Mouse (Mus musculus): ENCODE data around the gene Scfd2.

The Scfd2 gene

DNA sequence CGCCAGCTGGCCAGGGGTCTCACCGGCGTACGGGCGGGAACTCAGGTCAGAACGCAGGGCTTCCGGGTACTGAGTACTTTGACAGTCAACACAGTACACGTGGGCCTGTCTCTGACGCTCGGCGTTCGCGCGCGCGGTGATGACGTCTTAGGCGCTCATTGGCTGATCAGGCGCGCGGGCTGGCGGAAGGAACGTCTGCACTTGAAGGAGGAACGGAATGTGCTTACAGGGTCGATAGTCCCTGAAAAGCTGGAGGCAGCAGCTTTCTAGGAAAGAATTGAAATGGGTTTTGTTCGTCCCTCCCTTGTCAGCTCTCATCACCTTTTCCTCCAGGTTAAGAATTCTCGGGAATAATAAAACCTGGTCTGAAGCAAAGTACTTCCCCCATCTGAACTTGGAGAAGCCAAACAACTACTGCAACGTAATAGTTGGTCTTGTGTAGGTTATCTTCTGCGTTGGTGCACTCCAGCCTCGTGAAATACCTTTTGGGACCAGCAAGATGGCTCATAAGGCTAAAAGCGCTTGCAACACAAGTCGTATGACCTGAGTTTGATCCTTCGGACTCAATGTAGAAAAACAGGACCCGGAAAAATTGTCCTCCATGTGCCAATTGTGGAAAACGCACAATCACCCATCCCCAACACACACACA, at the start of gene Scfd2:
Gene Scfd2 (minus strand): TSS at position 130 of the 651 bp plus-strand sequence.
- peak; percentile 79 for DNase-seq (ENCODE audit: low read depth)

DNA sequence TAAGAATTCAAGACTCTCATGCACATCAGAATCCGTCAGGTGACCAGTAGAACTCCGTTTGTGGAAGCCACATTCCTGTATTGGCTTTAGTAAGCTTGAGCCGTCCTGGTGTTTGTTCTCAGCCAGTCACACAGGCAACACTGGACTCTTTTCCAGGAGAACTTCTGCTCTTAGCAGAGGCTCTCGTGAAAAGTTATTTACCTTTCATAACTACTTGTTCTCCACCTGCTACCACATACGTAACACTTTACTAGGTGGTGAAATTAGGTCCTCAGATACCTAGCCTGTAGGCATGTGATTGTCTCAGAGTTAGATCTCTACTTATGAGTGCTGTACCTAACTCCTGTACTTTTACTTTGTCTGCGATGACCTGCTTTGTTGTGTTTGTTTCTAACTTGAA, 40.2 kb upstream of the Scfd2 start:
- no peak for DNase-seq (ENCODE audit: low read depth)

DNA sequence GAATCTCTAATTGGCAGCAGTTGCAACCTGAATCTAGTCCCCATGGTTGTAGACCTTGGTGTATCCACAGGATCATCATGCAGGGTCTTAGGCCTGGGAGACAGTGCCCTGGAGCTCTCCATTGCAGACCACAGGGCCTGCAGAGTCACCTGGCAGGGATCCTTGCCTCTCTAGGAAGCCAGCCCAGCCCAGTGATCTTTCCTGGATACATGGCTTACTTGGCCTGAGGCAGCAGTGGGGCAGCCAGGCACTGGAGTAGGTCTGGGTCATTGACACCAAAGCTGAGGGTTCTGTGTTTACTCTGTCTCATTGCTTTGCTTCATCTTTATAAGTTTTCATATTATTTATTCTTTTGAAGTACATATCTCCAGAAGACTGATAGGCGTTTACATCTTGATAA, 29.6 kb upstream of the Scfd2 start:
- DNase-seq (ENCODE audit: low read depth) = no peak

DNA sequence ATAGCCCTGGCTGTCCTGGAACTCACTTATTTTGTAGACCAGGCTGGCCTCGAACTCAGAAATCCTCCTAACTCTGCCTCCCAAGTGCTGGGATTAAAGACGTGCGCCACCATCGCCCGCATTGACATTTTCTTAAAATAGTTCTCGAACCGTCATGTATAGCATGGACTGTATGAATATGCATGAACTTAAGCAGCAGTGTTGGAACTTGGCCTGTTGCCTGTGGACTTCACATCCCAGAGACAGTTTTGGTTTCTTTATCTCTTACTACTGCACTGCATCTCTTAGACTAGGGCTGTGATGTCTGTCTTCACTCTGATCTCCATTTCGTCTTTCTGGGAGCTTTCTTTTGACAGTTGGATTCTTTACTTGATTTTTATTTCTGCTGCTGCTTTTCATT, 18.0 kb upstream of the Scfd2 start:
- DNase-seq (ENCODE audit: low read depth) = no peak

DNA sequence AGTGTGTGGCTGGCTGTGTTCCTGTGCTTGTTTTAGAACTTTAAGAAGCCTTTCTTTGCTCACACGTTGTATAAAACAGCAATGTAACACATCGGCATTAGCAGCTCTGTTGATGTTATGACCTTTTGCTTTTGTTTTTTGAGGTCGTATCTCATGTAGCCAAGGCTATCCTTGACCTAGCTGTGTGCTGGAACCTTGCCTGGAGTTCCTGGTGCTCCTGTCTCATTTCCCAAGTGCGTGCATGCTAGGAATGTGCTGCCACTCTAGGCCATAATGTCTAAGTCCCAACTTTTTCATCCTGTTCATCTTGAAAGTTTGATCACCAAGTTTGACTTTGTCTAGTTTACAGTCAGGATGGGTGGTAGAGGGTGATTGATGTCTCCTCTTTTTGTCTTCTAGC, 14.0 kb upstream of the Scfd2 start:
- no peak for DNase-seq (ENCODE audit: low read depth)

DNA sequence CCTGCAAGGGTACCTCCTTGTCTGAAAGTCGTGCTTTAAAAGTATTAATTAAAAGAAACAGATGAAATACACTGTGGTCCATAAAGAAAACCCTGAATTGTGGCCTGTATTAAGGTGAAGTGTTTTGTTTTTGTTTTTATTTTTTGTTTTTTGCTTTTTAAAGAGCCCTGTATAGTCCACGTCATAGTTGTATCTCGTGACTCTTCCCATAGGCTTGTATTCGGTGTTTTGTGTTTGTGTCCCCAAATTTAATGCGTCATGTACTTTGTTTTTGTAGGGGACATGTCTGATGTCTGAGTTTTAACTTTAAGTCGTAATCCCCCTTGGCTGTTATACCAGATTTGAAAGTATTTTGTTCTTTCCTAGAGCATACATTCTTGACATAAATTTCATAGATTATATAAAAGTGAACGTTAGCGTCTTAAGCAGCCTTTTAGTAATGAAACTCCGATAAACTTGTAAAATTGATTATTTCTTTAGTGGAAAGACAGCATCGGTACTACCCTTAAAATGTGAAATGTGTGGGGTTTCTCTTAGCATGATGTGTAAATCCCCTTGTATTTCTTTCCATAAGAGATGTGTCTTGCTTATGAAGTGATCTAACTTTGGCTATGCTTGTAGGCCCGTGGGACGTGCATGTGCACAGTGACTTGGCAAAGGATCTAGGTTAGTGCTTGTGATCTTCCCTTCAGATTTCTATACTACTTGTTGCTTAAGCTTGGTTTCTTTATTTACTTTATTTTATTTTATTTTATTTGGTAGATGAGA, 4.8 kb upstream of the Scfd2 start:
- DNase-seq (ENCODE audit: low read depth) = no peak

DNA sequence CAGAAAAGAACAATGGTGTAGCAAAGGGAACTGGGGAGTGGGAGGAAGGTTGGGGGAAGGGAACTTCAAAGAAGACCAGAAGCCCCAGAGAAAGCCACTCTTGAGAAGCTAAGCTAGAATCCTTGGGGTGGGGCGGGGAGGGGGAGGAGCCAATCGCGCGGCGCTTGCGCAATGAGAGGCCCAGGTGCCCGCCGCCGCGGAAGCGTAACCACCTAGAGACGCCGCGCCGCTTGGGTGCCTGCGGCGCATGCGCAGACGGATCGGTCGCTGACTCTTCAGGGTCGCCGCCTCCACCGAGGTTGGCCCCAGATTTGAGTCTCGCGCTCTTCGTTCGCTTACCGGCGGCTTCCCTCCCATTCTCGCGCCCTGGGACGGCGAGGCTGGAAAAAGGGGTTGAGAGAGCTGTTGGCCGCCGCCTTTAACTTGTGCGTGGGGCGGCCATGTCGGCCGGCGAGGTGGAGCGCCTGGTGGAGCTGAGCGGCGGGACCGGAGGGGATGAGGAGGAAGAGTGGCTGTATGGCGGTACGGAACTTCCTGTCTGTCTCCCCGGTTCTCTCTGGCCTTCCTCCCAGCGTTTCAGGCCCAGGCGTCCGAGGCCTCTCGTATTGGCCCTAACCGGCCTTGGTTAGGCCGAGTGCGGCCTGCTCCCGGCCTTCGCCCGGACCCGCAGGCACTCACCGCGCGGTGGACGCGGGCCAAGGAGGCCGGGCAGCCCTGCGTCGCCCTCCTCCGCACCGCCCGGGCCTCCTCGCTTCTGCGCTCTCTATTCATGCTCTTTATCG, 3.9 kb upstream of the Scfd2 start, which contains the start of gene Fip1l1:
Gene Fip1l1 (plus strand): TSS at position 210 of the 782 bp plus-strand sequence.
- DNase-seq (ENCODE audit: low read depth) = peak; percentile 70

DNA sequence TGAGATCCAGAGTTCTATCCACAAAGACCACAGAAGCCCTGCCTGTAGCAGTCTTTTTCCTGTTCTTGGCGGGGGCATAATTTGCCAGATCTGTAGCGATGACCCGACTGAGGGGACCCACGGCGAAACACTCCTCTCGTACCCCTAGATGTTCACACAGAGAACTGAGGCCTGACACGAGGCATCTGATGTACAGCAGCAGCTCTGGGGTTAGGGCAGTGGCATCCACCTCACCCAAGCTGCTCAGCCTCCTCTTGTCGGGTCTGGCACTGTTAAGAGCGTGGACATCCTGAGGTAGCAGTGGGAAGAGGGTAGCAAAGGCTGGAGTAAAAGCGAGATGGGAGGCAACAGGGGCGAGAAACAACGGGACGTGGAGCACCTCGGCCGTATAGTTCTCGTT, 774 bp downstream of the Scfd2 start:
- DNase-seq (ENCODE audit: low read depth) = no peak

DNA sequence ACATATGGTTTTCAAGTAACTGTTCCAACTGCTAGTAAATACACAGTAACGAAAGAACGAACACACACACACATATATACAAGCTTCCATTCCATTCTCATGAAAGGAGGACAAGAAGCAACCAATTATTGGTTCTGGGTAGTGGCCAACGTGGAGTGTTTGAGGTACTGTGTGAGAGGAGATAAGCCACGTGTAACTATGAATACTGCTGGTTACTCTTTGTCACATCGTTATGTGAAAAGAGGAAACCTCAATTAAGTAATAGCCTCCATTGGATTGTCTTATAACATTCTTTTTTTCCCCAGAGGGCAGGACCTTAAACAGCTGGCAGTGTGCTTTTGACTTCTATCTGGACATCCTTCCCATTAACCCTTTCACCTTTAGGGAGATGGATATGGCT, 4.5 kb downstream of the Scfd2 start:
- no peak for DNase-seq (ENCODE audit: low read depth)

DNA sequence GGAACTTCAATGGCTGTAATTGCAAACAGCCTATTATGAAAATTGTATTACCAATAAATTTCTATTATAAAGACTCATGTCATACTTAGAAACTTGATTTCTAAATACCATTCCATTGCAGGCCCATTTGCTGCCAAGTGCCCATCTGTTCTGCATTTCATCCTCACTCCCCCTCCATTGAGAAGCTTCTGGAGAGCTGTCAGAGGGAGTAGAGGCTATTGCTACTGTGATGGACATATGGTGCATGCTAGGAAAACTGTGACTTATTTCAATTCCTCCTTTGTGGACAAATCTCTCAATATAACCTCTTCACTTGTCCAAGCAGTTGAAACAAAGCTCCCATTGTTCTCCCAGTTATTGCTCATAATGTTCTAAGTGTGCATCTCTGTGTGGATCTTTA, 19.9 kb downstream of the Scfd2 start:
- DNase-seq (ENCODE audit: low read depth) = no peak

DNA sequence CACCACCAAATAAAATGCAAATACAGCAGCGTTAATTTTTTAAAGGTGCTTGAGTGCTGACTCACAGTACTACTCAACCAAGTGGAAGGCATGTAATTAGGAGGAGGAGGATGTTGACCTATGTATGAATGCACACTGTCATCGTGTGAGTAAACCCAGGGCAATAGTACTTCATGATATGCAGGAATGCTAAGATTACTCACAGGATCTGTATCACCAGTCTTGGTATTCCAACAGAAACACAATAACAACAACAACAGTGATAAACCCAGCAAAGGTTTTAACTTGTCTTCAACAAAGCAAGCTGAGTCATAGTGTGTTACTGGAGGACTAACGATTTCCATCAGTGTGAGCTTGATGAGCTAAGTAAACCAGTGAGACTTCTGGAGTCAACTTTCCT, 38.9 kb downstream of the Scfd2 start:
- DNase-seq (ENCODE audit: low read depth) = peak; percentile 42

DNA sequence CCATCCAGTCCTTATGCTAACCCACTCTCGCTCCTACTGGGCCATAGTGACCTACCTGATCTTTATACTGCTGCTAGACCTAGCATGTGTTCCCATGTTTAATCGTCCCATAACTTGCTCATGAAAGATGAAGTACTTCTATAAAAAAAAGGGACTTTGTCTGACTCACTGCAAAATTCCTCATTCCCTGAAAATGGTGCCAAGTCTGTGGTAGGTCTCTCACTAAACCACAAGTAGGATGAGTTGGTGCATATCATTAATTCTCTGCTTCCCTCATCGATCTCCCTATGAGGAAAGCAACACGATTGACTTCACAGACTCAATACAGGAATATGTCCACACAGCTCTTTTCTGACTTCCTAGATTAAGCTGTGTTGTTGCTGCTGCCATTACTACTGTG, 46.9 kb downstream of the Scfd2 start:
- peak; percentile 40 for DNase-seq (ENCODE audit: low read depth)

DNA sequence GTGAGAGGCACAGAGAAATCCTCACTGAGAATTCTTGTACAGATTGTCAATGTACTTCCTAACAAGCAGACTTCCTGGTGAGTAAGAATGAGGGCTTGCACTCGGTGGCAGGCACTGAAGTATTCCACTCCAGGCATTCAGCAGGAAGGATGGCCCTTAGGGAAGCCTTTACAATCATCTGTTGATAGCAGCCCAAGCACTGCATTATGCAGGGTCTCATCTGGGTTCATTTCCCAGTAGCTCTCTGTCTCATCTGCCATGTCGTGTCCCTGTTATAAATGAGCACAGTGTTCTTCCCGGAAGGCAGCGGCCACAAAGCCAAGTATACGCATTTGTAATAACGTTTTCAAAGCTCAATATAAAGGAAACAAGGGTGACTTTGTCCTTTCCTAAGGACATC, 48.9 kb downstream of the Scfd2 start:
- no peak for DNase-seq (ENCODE audit: low read depth)

DNA sequence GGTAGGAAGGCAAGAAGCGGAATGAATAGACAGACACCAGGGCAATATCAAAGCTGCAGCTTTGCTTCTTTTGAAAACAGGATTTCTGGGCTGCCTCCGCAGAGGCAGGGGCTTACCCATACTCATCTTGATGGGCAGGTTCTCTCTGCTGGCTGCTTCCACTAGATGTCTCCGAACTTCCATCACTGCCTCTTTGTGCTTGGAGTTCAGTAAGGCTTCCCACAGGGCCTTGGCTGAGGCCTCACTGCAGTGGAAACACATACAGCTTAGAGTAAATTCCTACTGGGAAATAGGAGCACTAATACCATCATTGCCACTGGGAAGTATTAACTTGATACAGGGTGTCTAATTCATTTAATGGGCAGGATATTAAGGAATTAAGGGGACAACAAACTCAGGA, 49.5 kb downstream of the Scfd2 start:
- DNase-seq (ENCODE audit: low read depth) = no peak

DNA sequence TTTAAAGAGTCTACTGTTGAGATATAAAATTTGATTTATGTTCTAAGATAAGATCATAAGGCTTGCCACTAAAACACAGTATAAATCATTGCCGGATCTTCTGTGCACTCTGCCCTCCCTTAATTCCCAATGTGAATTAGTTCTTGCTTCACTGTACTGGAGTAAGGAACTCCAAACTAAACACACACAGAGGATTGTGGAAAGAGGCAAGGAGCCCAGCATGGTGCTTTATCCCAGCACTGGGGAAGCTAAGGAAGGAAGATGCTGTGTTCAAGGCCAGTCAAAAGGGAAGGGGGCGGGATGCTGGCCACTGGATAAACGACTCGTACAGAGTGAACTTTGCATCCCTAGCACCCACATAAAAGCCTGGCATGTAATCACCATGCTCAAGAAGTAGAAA, 51.1 kb downstream of the Scfd2 start:
- DNase-seq (ENCODE audit: low read depth) = no peak

DNA sequence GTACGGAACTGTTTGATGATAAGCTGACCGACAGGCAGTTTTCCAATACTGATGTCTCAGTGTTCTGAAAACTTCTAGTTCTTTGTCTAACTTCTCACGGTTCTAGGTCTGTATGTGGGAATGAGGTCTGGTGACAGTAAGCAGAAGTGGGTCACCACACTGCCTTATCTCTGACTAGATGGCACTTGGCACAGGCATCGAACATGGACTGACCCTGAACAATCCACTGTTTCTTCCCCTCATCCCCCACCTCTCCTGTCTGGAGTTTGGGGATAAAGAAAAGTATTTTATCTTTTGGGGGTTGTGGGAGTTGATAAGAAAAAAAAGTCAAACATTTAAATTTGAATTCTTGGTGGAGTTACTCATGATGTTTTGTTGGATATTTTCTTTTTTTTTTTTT, 51.6 kb downstream of the Scfd2 start:
- no peak for DNase-seq (ENCODE audit: low read depth)

DNA sequence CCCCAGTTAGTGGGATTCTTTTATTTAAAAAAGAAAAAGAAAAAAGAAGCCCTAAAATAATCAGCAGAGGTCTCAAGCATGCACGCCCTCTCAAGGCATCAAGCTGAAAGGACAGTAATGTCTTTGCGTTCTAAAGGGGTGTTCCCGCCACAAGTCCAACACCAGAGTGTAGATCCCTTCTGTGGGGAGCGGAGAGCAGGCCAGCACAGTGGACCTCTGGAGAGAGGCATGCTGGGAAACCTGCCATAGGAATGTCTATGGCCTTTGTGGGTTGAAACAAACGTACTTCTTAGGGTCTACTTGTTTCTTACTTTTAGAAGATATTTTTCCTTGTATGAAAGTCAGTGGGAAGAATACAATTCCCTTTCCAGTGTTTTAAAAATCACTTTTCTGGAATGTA, 52.4 kb downstream of the Scfd2 start:
- DNase-seq (ENCODE audit: low read depth) = no peak

DNA sequence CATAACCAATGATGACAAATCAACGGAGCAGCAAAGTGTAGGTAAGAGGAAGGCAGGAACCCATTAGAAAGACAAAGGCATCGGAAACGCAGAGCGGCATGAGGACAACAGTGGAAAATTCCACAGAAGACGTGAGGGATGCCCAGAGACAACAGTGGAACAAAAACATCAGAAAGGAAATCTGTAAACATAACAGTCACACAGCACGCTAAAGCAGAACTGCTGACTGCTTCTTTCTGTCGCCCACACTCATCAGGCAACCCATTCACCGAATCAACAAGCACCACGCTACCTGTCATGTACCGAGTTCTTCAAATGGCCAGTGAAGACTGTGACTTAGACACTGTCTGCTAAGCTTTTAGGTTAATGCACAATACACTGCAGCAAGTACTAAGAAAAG, 55.0 kb downstream of the Scfd2 start:
- no peak for DNase-seq (ENCODE audit: low read depth)

DNA sequence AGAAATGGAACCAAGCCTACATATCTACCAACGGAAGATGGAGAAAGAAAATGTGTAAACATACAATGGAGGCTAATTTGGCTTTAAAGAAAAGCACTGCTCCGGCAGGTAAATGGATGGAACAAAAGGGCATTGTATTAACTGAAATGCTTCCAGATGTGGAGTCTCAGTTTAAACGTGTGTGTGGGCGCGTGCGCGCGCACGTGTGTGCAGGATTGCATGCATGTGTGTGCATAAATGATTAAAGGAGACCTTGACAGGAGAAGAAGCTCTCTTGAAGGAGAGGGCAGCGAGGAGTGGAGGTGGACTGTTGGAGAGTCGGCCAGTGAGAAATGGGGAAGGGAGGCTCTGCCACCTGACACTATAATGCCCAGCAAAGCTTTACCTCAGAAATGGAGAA, 58.4 kb downstream of the Scfd2 start:
- DNase-seq (ENCODE audit: low read depth) = no peak

DNA sequence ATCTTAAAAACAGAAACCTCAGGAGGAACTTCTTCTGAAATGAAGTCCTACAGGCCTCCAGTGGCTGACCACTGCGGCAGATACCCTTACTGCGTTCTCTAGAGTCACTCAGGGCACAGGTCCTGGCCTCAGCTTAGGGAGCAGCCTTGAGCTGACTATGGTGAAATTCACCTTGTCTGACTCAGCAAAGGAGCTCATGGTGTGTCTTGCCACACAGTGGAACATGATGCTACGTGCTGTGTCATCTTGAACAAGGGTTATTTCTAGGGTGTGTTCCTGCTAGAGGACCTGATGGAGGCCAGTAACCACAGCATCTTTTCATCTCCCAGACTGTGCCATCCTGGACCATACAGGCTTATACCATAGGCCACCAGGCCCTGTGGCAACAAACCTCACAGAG, 60.7 kb downstream of the Scfd2 start:
- no peak for DNase-seq (ENCODE audit: low read depth)

DNA sequence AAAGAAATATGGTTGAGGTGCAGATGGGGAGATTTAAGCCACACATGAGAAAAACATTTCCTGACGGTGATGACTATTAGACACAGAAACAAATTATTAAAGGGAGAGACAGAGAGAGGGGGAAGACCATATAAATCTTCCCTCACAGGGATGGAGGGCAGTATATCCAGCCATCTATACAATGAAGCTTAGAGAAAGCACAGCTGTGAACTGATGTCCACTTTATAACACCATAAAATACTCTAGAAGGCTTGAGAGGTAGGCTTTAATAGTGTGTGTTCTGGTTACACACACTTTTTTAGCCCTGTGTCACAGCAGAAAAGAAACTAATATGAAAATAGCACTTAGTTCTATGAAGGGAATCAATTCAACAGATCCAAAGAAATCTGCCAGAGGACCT, 61.9 kb downstream of the Scfd2 start:
- no peak for DNase-seq (ENCODE audit: low read depth)

DNA sequence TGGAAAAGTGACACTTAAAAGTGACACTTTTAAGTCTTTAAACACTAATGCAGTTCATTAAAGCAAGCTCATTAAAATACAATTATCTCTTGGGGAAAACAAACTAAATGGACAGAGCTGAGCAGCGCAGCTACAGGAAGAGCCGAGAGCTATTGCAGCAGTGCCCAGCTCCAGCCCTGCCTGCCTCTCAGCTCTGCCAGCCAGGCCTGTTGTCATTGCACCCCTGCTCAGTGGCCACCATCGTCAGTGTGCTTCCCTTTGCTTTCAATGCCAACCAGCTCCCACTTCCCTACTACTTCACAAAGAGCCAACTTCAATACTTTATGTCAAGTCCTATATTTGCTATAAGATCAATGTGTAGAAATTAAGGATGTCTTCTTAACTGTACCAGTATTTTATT, 63.8 kb downstream of the Scfd2 start:
- no peak for DNase-seq (ENCODE audit: low read depth)

DNA sequence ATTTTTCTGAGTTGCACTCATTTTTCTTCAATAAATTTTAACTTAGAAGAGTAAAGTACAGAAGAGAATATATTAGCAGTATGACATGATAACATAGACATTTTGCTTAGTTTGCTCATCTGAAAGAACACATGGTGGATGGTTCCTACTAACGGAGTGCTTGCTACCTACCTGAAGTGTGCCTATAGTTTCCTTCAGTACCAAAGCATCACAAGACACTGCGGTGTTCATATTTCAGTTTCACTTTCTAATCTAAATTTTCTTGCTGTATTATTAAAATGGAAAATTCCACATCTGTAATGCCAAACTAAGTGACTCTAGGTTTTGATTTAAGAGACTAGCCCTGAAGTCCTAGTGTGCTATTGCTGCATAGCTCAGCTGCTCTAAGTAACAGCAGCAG, 74.8 kb downstream of the Scfd2 start:
- DNase-seq (ENCODE audit: low read depth) = no peak
